Mouse (Mus musculus): Measurements from ENCODE around the gene Slc2a3. TPM values are rescaled to one million over a fixed set of nuclear protein-coding genes. Genes with fewer than 3 reads are reported as not detected.

Gene Slc2a3
- polyA plus RNA-seq, 1 experiment from 2014 or later, result 72.9 TPM

DNA sequence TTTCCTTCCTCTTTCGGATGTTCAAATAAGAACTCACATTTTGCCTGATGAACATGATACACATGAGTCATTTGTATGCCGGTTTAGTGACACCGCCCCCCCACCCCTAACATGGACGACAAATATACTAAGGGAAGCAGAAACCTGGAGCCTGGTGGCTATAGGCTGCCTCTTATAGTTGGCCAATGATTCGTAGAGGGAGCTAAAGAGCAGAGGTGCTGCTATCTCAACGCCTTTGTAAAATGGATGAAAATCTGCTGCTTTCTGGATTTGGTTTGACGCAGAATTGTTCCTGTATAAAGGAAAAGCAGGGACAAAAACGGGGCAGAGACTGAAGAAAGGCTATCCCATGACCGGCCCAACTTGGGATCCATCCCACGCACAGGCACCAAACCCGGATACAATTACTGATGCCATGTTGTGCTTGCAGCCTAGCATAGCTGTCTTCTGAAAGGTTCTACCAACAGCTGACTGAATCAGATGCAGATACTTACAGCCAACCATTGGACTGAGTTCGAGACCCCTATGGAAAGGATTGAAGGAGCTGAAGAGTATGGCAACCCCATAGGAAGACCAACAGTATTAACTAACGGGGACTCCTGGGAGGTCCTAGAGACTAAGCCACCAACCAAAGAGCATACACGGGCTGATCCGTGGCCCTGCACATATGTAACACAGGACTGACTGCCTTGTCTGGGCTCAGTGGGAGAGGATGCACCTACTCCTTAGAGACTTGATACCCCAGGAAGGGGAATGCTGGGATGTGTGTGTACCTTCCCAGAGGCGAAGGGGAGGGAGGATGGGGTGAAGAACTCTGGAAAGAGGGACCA is 10.5 kb upstream of the Slc2a3 start:
- H3K4me1 ChIP-seq (ENCODE audit: control insufficient read depth, insufficient read depth, low read length), result no peaks in the 10 kb centered on the region
- no peaks in the 10 kb centered on the region for H3K27me3 ChIP-seq (ENCODE audit: control insufficient read depth, insufficient read depth, low read length)
- DNase-seq (ENCODE audit: low spot score) (peak; percentile 49), ATAC-seq (ENCODE audit: insufficient number of reproducible peaks, low FRiP score, low TSS enrichment, low read depth) (no peak)
- H3K4me3 ChIP-seq (ENCODE audit: low read depth, low read length), result peak overlapping the region; percentile 47
- no peaks in the 10 kb centered on the region for H3K36me3 ChIP-seq (ENCODE audit: control insufficient read depth, insufficient read depth, low read length)
- 30% methylated on average over 16 of the region's 16 CpGs for whole genome bisulfite sequencing
- no peaks in the 10 kb centered on the region for H3K9me3 ChIP-seq (ENCODE audit: control insufficient read depth, low read length)
- H3K4me2 ChIP-seq (ENCODE audit: low read depth, severe bottlenecking), result peak overlapping the region; percentile 32
- H3K27ac ChIP-seq (replicated peaks; ENCODE audit: low read depth, low read length), result peak overlapping the region; percentile 97
- H3K9ac ChIP-seq (ENCODE audit: low read length), result peak overlapping the region; percentile 8

DNA sequence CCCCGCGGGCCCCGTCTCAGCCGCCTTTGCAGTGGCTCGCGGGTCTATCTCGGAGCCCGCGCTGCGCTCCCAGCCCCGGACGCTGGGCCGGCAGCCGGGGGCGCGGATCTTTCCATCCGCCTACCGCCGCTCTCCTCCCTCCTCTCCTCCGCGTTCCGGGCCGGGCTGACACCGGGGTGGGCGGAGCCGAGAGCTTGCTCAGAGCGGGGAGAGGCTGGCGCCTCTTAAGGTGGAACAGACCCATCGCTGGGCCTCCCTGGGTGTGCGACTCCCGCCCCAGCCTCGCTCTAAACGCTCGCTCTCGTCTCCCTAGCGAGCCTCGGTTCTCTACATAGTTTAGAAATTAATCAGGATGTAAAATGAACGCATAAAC is 9.8 kb upstream of the Slc2a3 start:
- ATAC-seq (ENCODE audit: insufficient number of reproducible peaks, low FRiP score, low TSS enrichment, low read depth), result peak; percentile 93
- no peaks in the 10 kb centered on the region for H3K9me3 ChIP-seq (ENCODE audit: control insufficient read depth, low read length)
- WGBS, result under 1% methylated on average over 38 of the region's 38 CpGs
- peak overlapping the region; percentile 57 for H3K9ac ChIP-seq (ENCODE audit: low read length)
- peak; percentile 89 for DNase-seq (ENCODE audit: low spot score)
- H3K4me2 ChIP-seq (ENCODE audit: low read depth, severe bottlenecking), result peak overlapping the region; percentile 32
- no peaks in the 10 kb centered on the region for H3K36me3 ChIP-seq (ENCODE audit: control insufficient read depth, insufficient read depth, low read length)
- H3K27me3 ChIP-seq (ENCODE audit: control insufficient read depth, insufficient read depth, low read length), result no peaks in the 10 kb centered on the region
- H3K27ac ChIP-seq (replicated peaks; ENCODE audit: low read depth, low read length), result peak overlapping the region; percentile 97
- peak overlapping the region; percentile 47 for H3K4me3 ChIP-seq (ENCODE audit: low read depth, low read length)
- H3K4me1 ChIP-seq (ENCODE audit: control insufficient read depth, insufficient read depth, low read length), result no peaks in the 10 kb centered on the region

DNA sequence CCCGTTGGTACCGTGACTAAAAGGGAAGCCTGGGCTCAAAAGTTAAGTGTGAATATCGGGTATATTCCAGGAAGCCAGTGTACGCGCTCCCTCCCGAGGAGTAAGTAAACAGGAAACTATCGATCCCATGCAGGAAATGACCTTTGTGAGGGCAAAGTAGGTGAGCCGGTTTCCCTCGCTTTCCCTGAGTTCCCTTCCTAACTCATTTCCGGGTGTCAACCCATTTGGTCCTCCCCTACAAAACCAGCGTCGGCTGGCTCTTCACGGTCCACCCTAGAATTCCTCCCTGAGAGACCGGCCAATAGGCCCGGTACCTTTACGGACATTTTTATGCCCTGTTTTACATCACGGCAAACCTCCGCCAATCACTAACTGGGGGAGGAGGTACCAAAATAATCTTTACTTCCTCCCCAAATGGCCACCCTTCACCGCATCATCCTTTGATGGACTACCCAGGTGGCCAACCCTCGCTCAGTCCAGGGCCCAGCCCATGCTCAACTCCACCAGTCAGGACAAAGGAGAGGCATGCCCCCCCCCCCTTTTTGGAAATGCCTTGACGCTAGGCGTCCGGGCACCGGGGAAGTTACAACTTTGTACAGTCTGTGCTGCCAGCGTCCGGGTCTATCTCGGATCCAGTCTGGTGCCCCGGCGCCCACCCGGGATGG is 9.3 kb upstream of the Slc2a3 start:
- no peaks in the 10 kb centered on the region for H3K4me1 ChIP-seq (ENCODE audit: control insufficient read depth, insufficient read depth, low read length)
- no peaks in the 10 kb centered on the region for H3K9me3 ChIP-seq (ENCODE audit: control insufficient read depth, low read length)
- peak overlapping the region; percentile 47 for H3K4me3 ChIP-seq (ENCODE audit: low read depth, low read length)
- no peaks in the 10 kb centered on the region for H3K36me3 ChIP-seq (ENCODE audit: control insufficient read depth, insufficient read depth, low read length)
- peak; percentile 96 for DNase-seq (ENCODE audit: low spot score)
- ATAC-seq (ENCODE audit: insufficient number of reproducible peaks, low FRiP score, low TSS enrichment, low read depth), result peak; percentile 99
- no peaks in the 10 kb centered on the region for H3K27me3 ChIP-seq (ENCODE audit: control insufficient read depth, insufficient read depth, low read length)
- under 1% methylated on average over 28 of the region's 30 CpGs for WGBS
- peak overlapping the region; percentile 97 for H3K27ac ChIP-seq (replicated peaks; ENCODE audit: low read depth, low read length)
- H3K4me2 ChIP-seq (ENCODE audit: low read depth, severe bottlenecking), result peak overlapping the region; percentile 62
- H3K9ac ChIP-seq (ENCODE audit: low read length), result peak overlapping the region; percentile 57

DNA sequence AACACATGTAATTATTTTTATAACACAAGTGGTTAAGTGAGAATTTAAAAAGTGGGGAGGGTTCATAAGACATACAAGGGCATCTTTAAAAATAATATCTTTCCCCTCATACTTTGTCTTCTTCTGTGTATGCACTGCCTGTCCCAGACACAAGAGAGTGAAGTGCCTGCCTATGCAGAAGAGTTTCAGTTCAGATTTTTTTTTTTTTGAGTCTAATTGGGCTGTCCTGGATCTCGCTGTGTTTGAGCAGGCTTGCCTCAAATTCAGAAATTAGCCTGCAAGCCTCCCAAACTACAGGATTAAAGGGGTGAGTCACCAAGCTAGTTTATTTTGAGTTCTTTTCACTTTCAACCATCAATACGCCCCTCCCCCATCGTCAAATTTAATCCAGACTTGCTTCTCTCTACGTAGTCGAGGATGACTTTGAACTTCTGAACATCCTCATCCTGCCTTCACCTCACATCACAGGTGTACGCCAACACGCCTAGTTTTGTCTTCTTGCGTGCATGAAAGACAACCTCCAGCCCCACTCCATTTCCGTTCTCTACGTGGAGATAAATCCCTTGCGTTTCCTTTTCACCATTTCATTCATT is 8.7 kb upstream of the Slc2a3 start:
- ATAC-seq (ENCODE audit: insufficient number of reproducible peaks, low FRiP score, low TSS enrichment, low read depth), result peak; percentile 0; the same call in 1 of the 2 replicates
- H3K9ac ChIP-seq (ENCODE audit: low read length), result peak overlapping the region; percentile 55
- H3K4me1 ChIP-seq (ENCODE audit: control insufficient read depth, insufficient read depth, low read length), result no peaks in the 10 kb centered on the region
- WGBS, result under 1% methylated on average over 11 of the region's 11 CpGs
- peak overlapping the region; percentile 62 for H3K4me2 ChIP-seq (ENCODE audit: low read depth, severe bottlenecking)
- peak overlapping the region; percentile 47 for H3K4me3 ChIP-seq (ENCODE audit: low read depth, low read length)
- peak overlapping the region; percentile 97 for H3K27ac ChIP-seq (replicated peaks; ENCODE audit: low read depth, low read length)
- no peaks in the 10 kb centered on the region for H3K27me3 ChIP-seq (ENCODE audit: control insufficient read depth, insufficient read depth, low read length)
- DNase-seq (ENCODE audit: low spot score), result no peak
- no peaks in the 10 kb centered on the region for H3K9me3 ChIP-seq (ENCODE audit: control insufficient read depth, low read length)
- no peaks in the 10 kb centered on the region for H3K36me3 ChIP-seq (ENCODE audit: control insufficient read depth, insufficient read depth, low read length)

DNA sequence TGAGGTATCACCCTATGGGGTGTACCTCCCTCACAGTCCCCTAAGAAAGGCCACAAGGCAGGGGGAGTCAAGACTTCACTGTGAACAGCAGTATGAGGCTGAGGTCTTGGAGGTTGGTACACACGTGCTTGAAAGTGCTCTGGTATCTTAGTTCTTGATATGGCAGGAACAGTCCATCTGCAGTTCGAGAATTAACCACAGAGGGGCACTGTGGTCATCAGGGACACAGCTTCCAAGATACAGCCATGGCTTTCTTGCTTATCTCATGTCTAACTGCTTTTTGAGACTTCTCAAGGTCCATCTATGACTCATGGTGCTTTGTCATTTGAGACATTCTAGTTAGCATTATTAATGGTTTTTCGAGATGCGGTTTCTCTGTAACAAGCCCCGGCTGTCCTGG is 3.0 kb upstream of the Slc2a3 start:
- Histone ChIP-seq H3K9me3 (ENCODE audit: control insufficient read depth, low read length) (no peaks in the 10 kb centered on the region), H3K4me2 (ENCODE audit: low read depth, severe bottlenecking) (no peak overlapping the region)
- WGBS, result 34% methylated on average over 5 of the region's 5 CpGs

DNA sequence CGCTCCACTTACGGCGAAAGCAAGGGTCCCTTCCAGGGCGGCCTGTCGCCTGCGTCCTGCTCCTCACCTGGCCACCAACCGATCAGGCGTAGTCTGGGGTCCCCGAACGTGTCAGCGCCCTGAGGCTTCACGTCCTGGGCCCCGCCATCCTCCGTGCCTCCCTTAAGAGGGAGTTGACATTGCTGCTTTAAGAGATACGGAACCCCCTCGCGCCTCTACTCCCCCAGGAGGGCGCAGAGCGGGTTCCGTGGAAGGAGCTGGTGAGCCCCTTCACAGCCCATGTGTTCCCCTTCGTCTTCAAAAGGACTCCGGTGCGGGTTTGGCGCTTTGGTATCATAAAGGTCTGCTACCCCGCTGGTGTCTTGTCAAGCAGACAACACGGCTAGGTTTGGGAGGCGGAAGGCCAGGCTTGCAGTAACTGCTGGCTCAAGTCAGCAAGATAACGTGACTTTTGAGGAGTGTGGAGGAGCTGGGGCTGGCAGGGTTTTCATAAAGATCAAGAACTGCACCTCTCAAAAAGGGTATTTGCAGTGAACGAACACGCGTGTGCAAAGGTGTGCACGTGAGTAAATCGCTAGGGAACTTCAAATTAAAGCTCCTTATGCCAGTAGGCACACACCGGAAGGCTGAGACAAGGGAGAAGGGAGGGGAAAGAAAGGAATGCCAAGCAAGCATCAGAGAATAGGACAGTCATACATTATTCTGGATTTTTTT is 518 bp upstream of the Slc2a3 start:
- DNase-seq (ENCODE audit: low spot score) (no peak), ATAC-seq (ENCODE audit: insufficient number of reproducible peaks, low FRiP score, low TSS enrichment, low read depth) (peak; percentile 37)
- H3K4me1 ChIP-seq (ENCODE audit: control insufficient read depth, insufficient read depth, low read length), result peaks cover 4% of the 10 kb centered on the region; the same call in 1 of the 2 replicates
- 3% methylated on average over 34 of the region's 34 CpGs for WGBS
- H3K9ac ChIP-seq (ENCODE audit: low read length), result peak overlapping the region; percentile 78
- no peaks in the 10 kb centered on the region for H3K27me3 ChIP-seq (ENCODE audit: control insufficient read depth, insufficient read depth, low read length)
- no peaks in the 10 kb centered on the region for H3K9me3 ChIP-seq (ENCODE audit: control insufficient read depth, low read length)
- H3K4me3 ChIP-seq (ENCODE audit: low read depth, low read length), result peak overlapping the region; percentile 51
- no peak overlapping the region for H3K27ac ChIP-seq (replicated peaks; ENCODE audit: low read depth, low read length)
- H3K4me2 ChIP-seq (ENCODE audit: low read depth, severe bottlenecking), result peak overlapping the region; percentile 94
- H3K36me3 ChIP-seq (ENCODE audit: control insufficient read depth, insufficient read depth, low read length), result no peaks in the 10 kb centered on the region

More for the DNA sequence above, 3.0 kb upstream of the Slc2a3 start:
- no peak overlapping the region for H3K9ac ChIP-seq (ENCODE audit: low read length)
- no peak overlapping the region for H3K27ac ChIP-seq (replicated peaks; ENCODE audit: low read depth, low read length)
- H3K4me1 ChIP-seq (ENCODE audit: control insufficient read depth, insufficient read depth, low read length), result peaks cover 4% of the 10 kb centered on the region; the same call in 1 of the 2 replicates
- no peaks in the 10 kb centered on the region for H3K27me3 ChIP-seq (ENCODE audit: control insufficient read depth, insufficient read depth, low read length)
- ATAC-seq (ENCODE audit: insufficient number of reproducible peaks, low FRiP score, low TSS enrichment, low read depth) (no peak), DNase-seq (ENCODE audit: low spot score) (peak; percentile 85)
- no peaks in the 10 kb centered on the region for H3K36me3 ChIP-seq (ENCODE audit: control insufficient read depth, insufficient read depth, low read length)
- H3K4me3 ChIP-seq (ENCODE audit: low read depth, low read length), result no peak overlapping the region

DNA sequence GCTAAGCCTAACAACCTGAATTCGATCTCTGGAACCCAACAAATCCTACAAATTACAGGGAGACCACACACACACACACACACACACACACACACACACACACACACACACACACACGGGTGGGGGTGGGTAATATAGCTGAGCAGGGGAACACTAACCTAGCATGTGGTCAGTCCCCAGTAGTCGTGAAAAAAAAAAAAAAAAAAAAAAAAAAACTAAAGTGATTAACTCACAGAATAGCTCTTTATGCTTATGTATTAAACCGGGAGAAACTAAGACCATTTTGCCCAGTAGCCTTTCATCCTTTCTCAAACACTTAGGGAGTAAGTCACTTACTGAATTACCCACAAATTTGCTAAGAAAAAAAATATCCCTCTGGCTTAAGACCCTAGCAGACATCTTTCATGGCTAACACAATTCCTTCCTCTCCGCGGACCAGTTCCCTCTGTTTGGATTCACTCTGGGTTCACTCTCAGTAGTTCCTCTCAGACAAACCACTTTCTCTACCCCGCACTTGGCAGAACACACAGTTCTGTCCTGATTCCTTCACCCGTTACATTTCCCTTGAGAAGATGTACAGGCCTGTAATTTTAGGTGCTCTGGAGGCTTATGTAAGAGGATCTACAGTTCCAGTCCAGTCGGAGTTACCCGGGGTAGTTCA is 670 bp downstream of the Slc2a3 start:
- Histone ChIP-seq H3K27me3 (ENCODE audit: control insufficient read depth, insufficient read depth, low read length) (no peaks in the 10 kb centered on the region), H3K9ac (ENCODE audit: low read length) (peak overlapping the region; percentile 78), H3K4me1 (ENCODE audit: control insufficient read depth, insufficient read depth, low read length) (peaks cover 4% of the 10 kb centered on the region; the same call in 1 of the 2 replicates), H3K36me3 (ENCODE audit: control insufficient read depth, insufficient read depth, low read length) (no peaks in the 10 kb centered on the region), H3K27ac (replicated peaks; ENCODE audit: low read depth, low read length) (no peak overlapping the region), H3K9me3 (ENCODE audit: control insufficient read depth, low read length) (no peaks in the 10 kb centered on the region), H3K4me2 (ENCODE audit: low read depth, severe bottlenecking) (peak overlapping the region; percentile 94), H3K4me3 (ENCODE audit: low read depth, low read length) (peak overlapping the region; percentile 51)
- DNase-seq (ENCODE audit: low spot score) (no peak), ATAC-seq (ENCODE audit: insufficient number of reproducible peaks, low FRiP score, low TSS enrichment, low read depth) (0 out of 2 replicates have a peak, but pooled peaks have one; percentile 1)
- WGBS, result 40% methylated on average over 10 of the region's 10 CpGs
